Mouse (Mus musculus): Measurements from ENCODE around the gene Zfand5. TPM values are rescaled to one million over a fixed set of nuclear protein-coding genes. Genes with fewer than 3 reads are reported as not detected.
A peak's percentile ranks its signal among the peaks of the same experiment; 100 is the strongest.
"Not testable (repeated sequence)": the region's sequence is repeated elsewhere in the genome, so short reads cannot be mapped to it uniquely, and the experiment has no call there.

The Zfand5 gene
- polyA plus RNA-seq (2014; fragmentation: Nextera tagmentation; extraction: Ambion mirVana) = 199 and 225 TPM in 2 replicates

DNA sequence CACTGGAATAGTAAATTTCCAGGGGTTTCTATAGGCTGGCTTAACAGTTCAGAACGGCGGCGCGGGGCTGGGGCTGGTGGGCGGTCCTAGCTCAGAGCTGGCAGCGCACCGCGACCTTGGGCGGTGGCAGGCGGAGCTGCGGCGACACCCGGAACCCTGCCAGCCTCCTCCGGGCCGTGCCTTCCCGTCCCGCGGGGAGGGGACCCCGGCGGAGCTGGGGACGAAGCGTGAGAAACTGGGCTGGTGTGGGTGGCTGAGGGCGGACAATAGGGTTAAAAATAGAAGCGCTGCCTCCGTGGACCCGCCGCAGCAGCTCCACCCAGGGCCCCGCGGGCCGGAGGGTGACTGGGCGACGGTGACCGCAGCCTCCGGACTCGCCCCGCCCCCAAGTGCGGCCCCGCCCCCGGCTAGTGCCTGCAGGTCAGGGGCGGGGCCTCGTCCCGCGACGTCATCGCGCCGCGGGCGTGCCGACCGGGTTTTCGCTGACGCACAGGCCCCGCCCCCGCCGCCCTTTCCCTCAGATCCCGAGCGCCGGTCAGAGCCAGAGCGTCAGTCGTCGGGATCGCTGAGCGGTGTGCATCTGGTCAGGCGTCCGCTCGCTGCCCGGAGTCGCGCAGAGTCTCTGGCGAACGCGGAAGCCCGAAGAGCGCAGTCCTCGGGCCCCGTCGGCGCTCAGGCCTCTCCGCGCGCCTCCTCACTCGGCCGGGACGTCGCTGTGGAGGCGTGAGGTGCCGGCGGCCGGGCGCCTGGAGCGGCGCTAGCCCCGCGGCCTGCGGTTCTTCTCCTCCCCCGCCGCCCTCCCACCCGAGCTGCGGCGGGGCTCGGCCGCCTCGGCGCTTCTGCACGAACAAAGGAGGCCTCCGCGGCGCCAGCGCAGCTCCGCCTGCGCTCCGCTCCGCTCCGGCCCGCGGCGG, at the start of gene Zfand5:
Gene Zfand5 (plus strand): TSS at position 538 of the 914 bp plus-strand sequence.
- Histone ChIP-seq H3K27me3 (ENCODE audit: control insufficient read depth, insufficient read depth, low read length) (no peaks in the 10 kb centered on the region), H3K27ac (replicated peaks; ENCODE audit: low read depth, low read length) (peak within 1 kb of the TSS; percentile 100), H3K9me3 (ENCODE audit: control insufficient read depth, low read length) (no peaks in the 10 kb centered on the region), H3K4me1 (ENCODE audit: control insufficient read depth, insufficient read depth, low read length) (peaks cover 18% of the 10 kb centered on the region), H3K9ac (replicated peaks; ENCODE audit: low read length) (peak within 1 kb of the TSS; percentile 100), H3K4me3 (replicated peaks; ENCODE audit: low read depth, low read length) (peak within 1 kb of the TSS; percentile 93), H3K4me2 (ENCODE audit: low read length) (peak within 1 kb of the TSS; percentile 68), H3K36me3 (ENCODE audit: control insufficient read depth, insufficient read depth, low read length) (peaks cover 6% of the 10 kb centered on the region)
- ATAC-seq (ENCODE audit: low FRiP score, low TSS enrichment) = peak; percentile 94
- WGBS = under 1% methylated on average over 110 of the region's 118 CpGs
- DNase-seq = peak; percentile 99

DNA sequence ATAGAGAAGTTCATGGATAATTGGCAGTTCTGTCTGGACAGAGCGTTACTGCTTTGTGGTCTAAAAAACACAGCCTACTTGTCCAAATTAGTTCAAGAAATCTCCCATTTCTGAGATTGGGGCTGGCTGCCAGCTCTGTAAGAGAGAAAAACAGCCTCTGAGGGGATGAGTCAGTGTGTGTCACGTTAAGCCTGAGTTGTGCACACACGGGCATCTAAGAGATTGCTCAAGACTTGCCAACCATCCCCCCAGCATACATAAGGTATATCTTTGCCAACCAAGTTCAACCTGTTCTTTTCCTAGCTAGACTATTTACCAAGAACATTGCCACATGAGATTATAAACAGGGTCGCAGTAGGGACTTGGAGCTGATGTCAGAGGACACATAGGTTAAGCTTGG, 44.9 kb upstream of the Zfand5 start:
- Histone ChIP-seq H3K4me3 (replicated peaks; ENCODE audit: low read depth, low read length) (no peak overlapping the region), H3K4me1 (ENCODE audit: control insufficient read depth, insufficient read depth, low read length) (no peaks in the 10 kb centered on the region), H3K9ac (replicated peaks; ENCODE audit: low read length) (no peak overlapping the region), H3K27ac (replicated peaks; ENCODE audit: low read depth, low read length) (no peak overlapping the region), H3K4me2 (ENCODE audit: low read length) (no peak overlapping the region), H3K9me3 (ENCODE audit: control insufficient read depth, low read length) (no peaks in the 10 kb centered on the region), H3K36me3 (ENCODE audit: control insufficient read depth, insufficient read depth, low read length) (no peaks in the 10 kb centered on the region), H3K27me3 (ENCODE audit: control insufficient read depth, insufficient read depth, low read length) (no peaks in the 10 kb centered on the region)
- ATAC-seq (ENCODE audit: low FRiP score, low TSS enrichment) (no peak), DNase-seq (no peak)
- WGBS = 78% methylated on average over 4 of the region's 4 CpGs

- H3K9me3 ChIP-seq (ENCODE audit: control insufficient read depth, low read length) = no peaks in the 10 kb centered on the region
- H3K4me2 ChIP-seq (ENCODE audit: low read length) = no peak overlapping the region
- WGBS = 53% methylated on average over 2 of the region's 2 CpGs
- no peaks in the 10 kb centered on the region for H3K36me3 ChIP-seq (ENCODE audit: control insufficient read depth, insufficient read depth, low read length)
- no peak overlapping the region for H3K9ac ChIP-seq (replicated peaks; ENCODE audit: low read length)
- H3K27me3 ChIP-seq (ENCODE audit: control insufficient read depth, insufficient read depth, low read length) = no peaks in the 10 kb centered on the region
- no peak overlapping the region for H3K4me3 ChIP-seq (replicated peaks; ENCODE audit: low read depth, low read length)
- no peaks in the 10 kb centered on the region for H3K4me1 ChIP-seq (ENCODE audit: control insufficient read depth, insufficient read depth, low read length)
- no peak for DNase-seq
- H3K27ac ChIP-seq (replicated peaks; ENCODE audit: low read depth, low read length) = no peak overlapping the region
- ATAC-seq (ENCODE audit: low FRiP score, low TSS enrichment) = no peak
Observed at GRCm38 (mm10) chr19:21227754-21228153, 44.3 kb upstream of the Zfand5 start.

GRCm38 (mm10) chr19:21248730-21249129, 23.3 kb upstream of the Zfand5 start:
- H3K4me3 ChIP-seq (replicated peaks; ENCODE audit: low read depth, low read length); H3K27me3 ChIP-seq (ENCODE audit: control insufficient read depth, insufficient read depth, low read length); H3K36me3 ChIP-seq (ENCODE audit: control insufficient read depth, insufficient read depth, low read length); H3K9ac ChIP-seq (replicated peaks; ENCODE audit: low read length); H3K4me2 ChIP-seq (ENCODE audit: low read length); H3K4me1 ChIP-seq (ENCODE audit: control insufficient read depth, insufficient read depth, low read length); DNase-seq; H3K9me3 ChIP-seq (ENCODE audit: control insufficient read depth, low read length); ATAC-seq (ENCODE audit: low FRiP score, low TSS enrichment); H3K27ac ChIP-seq (replicated peaks; ENCODE audit: low read depth, low read length): not testable (repeated sequence)
- WGBS = 94% methylated on average over 2 of the region's 2 CpGs

GRCm38 (mm10) chr19:21253846-21254245, 18.2 kb upstream of the Zfand5 start:
- no peak for DNase-seq
- WGBS = 95% methylated on average over 2 of the region's 2 CpGs
- no peaks in the 10 kb centered on the region for H3K9me3 ChIP-seq (ENCODE audit: control insufficient read depth, low read length)

GRCm38 (mm10) chr19:21255920-21256319, 16.2 kb upstream of the Zfand5 start:
- Histone ChIP-seq H3K27ac (replicated peaks; ENCODE audit: low read depth, low read length) (no peak overlapping the region), H3K4me3 (replicated peaks; ENCODE audit: low read depth, low read length) (no peak overlapping the region), H3K9ac (replicated peaks; ENCODE audit: low read length) (no peak overlapping the region), H3K4me2 (ENCODE audit: low read length) (no peak overlapping the region), H3K27me3 (ENCODE audit: control insufficient read depth, insufficient read depth, low read length) (no peaks in the 10 kb centered on the region), H3K9me3 (ENCODE audit: control insufficient read depth, low read length) (no peaks in the 10 kb centered on the region), H3K36me3 (ENCODE audit: control insufficient read depth, insufficient read depth, low read length) (no peaks in the 10 kb centered on the region), H3K4me1 (ENCODE audit: control insufficient read depth, insufficient read depth, low read length) (no peaks in the 10 kb centered on the region)
- ATAC-seq (ENCODE audit: low FRiP score, low TSS enrichment) = no peak
- WGBS = 78% methylated on average over 3 of the region's 3 CpGs
- DNase-seq = no peak

More at GRCm38 (mm10) chr19:21253846-21254245, 18.2 kb upstream of the Zfand5 start:
- H3K4me3 ChIP-seq (replicated peaks; ENCODE audit: low read depth, low read length) = no peak overlapping the region
- H3K9ac ChIP-seq (replicated peaks; ENCODE audit: low read length) = no peak overlapping the region
- H3K36me3 ChIP-seq (ENCODE audit: control insufficient read depth, insufficient read depth, low read length) = no peaks in the 10 kb centered on the region
- no peaks in the 10 kb centered on the region for H3K27me3 ChIP-seq (ENCODE audit: control insufficient read depth, insufficient read depth, low read length)
- no peak overlapping the region for H3K27ac ChIP-seq (replicated peaks; ENCODE audit: low read depth, low read length)
- no peak for ATAC-seq (ENCODE audit: low FRiP score, low TSS enrichment)
- H3K4me1 ChIP-seq (ENCODE audit: control insufficient read depth, insufficient read depth, low read length) = no peaks in the 10 kb centered on the region
- H3K4me2 ChIP-seq (ENCODE audit: low read length) = no peak overlapping the region

- Histone ChIP-seq H3K4me1 (ENCODE audit: control insufficient read depth, insufficient read depth, low read length) (no peaks in the 10 kb centered on the region), H3K27ac (replicated peaks; ENCODE audit: low read depth, low read length) (no peak overlapping the region), H3K4me2 (ENCODE audit: low read length) (no peak overlapping the region), H3K27me3 (ENCODE audit: control insufficient read depth, insufficient read depth, low read length) (no peaks in the 10 kb centered on the region), H3K9ac (replicated peaks; ENCODE audit: low read length) (no peak overlapping the region), H3K36me3 (ENCODE audit: control insufficient read depth, insufficient read depth, low read length) (no peaks in the 10 kb centered on the region), H3K9me3 (ENCODE audit: control insufficient read depth, low read length) (no peaks in the 10 kb centered on the region), H3K4me3 (replicated peaks; ENCODE audit: low read depth, low read length) (no peak overlapping the region)
- ATAC-seq (ENCODE audit: low FRiP score, low TSS enrichment) (no peak), DNase-seq (no peak)
- 77% methylated on average over 2 of the region's 2 CpGs for whole genome bisulfite sequencing
Observed at GRCm38 (mm10) chr19:21259453-21259852, 12.6 kb upstream of the Zfand5 start.

GRCm38 (mm10) chr19:21260280-21260679, 11.8 kb upstream of the Zfand5 start:
- H3K9ac ChIP-seq (replicated peaks; ENCODE audit: low read length) = no peak overlapping the region
- H3K4me2 ChIP-seq (ENCODE audit: low read length) = no peak overlapping the region
- no peaks in the 10 kb centered on the region for H3K9me3 ChIP-seq (ENCODE audit: control insufficient read depth, low read length)
- H3K27me3 ChIP-seq (ENCODE audit: control insufficient read depth, insufficient read depth, low read length) = no peaks in the 10 kb centered on the region
- no peak for ATAC-seq (ENCODE audit: low FRiP score, low TSS enrichment)
- no peak overlapping the region for H3K27ac ChIP-seq (replicated peaks; ENCODE audit: low read depth, low read length)
- no peaks in the 10 kb centered on the region for H3K4me1 ChIP-seq (ENCODE audit: control insufficient read depth, insufficient read depth, low read length)
- no peaks in the 10 kb centered on the region for H3K36me3 ChIP-seq (ENCODE audit: control insufficient read depth, insufficient read depth, low read length)
- DNase-seq = no peak
- H3K4me3 ChIP-seq (replicated peaks; ENCODE audit: low read depth, low read length) = no peak overlapping the region

DNA sequence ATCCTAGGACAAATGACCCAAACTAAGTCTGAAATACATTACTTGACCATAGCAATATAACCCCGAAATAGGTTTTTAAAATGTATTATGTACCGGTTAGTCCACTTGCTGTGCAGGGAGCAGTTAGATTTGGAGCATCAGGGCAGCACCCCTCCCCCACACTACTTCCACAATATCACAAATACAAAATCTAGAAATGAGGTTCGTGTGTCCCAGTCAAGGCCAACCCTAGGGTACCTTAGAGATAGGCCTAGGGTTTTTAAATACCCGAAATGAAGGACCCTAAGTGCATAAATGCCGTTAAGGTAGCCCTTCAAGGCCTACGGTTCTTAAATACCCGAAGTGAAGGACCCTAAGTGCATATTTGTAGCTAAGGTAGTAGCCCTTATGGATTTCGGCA, 892 bp upstream of the Zfand5 start:
- Histone ChIP-seq H3K9me3 (ENCODE audit: control insufficient read depth, low read length) (no peaks in the 10 kb centered on the region), H3K27ac (replicated peaks; ENCODE audit: low read depth, low read length) (peak overlapping the region; percentile 100), H3K9ac (replicated peaks; ENCODE audit: low read length) (peak overlapping the region; percentile 100), H3K36me3 (ENCODE audit: control insufficient read depth, insufficient read depth, low read length) (no peaks in the 10 kb centered on the region), H3K4me2 (ENCODE audit: low read length) (peak overlapping the region; percentile 68), H3K4me1 (ENCODE audit: control insufficient read depth, insufficient read depth, low read length) (peaks cover 10% of the 10 kb centered on the region), H3K27me3 (ENCODE audit: control insufficient read depth, insufficient read depth, low read length) (no peaks in the 10 kb centered on the region), H3K4me3 (replicated peaks; ENCODE audit: low read depth, low read length) (peak overlapping the region; percentile 93)
- no peak for ATAC-seq (ENCODE audit: low FRiP score, low TSS enrichment)
- DNase-seq = no peak
- whole genome bisulfite sequencing = 28% methylated on average over 8 of the region's 8 CpGs

Measured in midbrain, embryonic 14.5 days (tissue).